Mouse (Mus musculus) myocyte (in vitro differentiated cells): ENCODE results near the gene Prkn.

Source experiments
- E2F4 ChIP-seq: IDR thresholded peaks from one replicate; pipeline ENCODE4 v1.6.1; 2011; ENCODE audit warnings: mild to moderate bottlenecking, control low read depth, moderate library complexity; ENCODE audit not compliant: insufficient read depth
- MYOD1 ChIP-seq, 3 experiments: IDR thresholded peaks; one replicate each; pipeline ENCODE4 v1.6.1; 2011; ENCODE audit warnings: control low read depth in 2 of 3, low read depth in 2 of 3, mild to moderate bottlenecking in 2 of 3, moderate library complexity in 1 of 3; ENCODE audit not compliant: insufficient read length in 2 of 3, control insufficient read depth in 1 of 3
- POLR2A ChIP-seq: IDR thresholded peaks from one replicate; pipeline ENCODE4 v1.6.1; 2011; ENCODE audit warnings: low read depth, mild to moderate bottlenecking, control low read depth, moderate library complexity; ENCODE audit not compliant: insufficient read length
- REST ChIP-seq: IDR thresholded peaks from one replicate; pipeline ENCODE4 v1.6.1; 2011; ENCODE audit warnings: mild to moderate bottlenecking, control low read depth, moderate library complexity; ENCODE audit not compliant: insufficient read depth, insufficient read length
- SRF ChIP-seq: IDR thresholded peaks from one replicate; pipeline ENCODE4 v1.6.1; 2011; ENCODE audit warnings: low read depth; ENCODE audit not compliant: control insufficient read depth, insufficient read length
- USF1 ChIP-seq: IDR thresholded peaks from one replicate; pipeline ENCODE4 v1.6.1; 2011; ENCODE audit warnings: low read depth, mild to moderate bottlenecking, control low read depth, moderate library complexity

DNA sequence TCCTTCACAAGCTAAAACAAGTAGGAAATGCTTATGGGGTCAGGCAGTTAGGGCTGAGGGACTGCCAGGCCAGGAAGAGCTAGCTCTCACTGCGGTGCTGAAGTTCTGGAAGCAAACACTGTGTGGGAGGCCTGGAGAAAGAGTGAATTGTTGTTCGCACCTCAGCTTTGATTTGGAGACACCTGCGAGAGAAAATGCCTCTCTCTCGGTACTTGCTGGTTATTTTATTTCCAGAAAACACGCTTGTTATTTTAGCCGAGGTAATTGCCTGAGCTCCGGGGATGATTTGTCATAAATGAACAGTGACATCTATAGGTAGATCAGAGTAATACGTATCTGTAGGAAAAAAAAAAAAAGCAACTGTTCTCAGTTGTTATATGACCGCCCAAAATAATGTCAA, 1132.4 kb downstream of the Prkn start:
- no peak for TF ChIP-seq POLR2A
- TF ChIP-seq E2F4, result no peak
- TF ChIP-seq REST, result no peak
- no peak for TF ChIP-seq MYOD1 (IDR thresholded peaks at IDR 0.05; ENCODE audit: control insufficient read depth in 1 of 3, insufficient read length in 2 of 3, low read depth in 2 of 3)
- no peak for TF ChIP-seq USF1
- TF ChIP-seq SRF, result no peak
